ENCODE assay signal across 10 mouse cellular contexts in the genomic region with DNA sequence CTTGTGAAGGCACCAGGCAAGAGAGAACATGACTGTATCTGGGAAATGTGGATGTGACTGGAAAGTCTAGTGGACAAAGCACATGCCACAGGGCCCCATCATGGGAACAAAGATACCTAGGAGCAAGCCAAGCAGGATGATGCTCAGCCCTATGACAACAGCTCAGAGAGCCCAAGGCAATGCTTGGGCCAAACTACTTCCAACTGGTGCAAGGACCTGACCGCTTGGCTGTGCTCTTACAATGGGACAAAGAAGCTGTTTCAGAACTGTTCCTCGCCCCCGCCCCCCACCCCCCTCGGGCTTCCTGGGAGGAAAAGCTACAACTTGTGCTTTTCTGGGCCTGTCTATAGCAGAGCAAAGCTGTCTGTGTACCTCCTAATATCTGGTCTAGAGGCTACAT. TPM values are rescaled to one million over a fixed set of nuclear protein-coding genes. Genes with fewer than 3 reads are reported as not detected.
A peak's percentile ranks its signal among the peaks of the same experiment; 100 is the strongest.
DNase-seq lines count a peak whose midpoint lies in the region; ATAC-seq and TF ChIP-seq lines count a peak whose summit lies in the region.
"Had no signal": no experiment of that assay in that cellular context is flagged by ENCODE, and none has a peak within 500 bp of the region (broad histone marks: within the 10 kb centered on the region; RNA-seq: fewer than 3 reads in every experiment).

No protein-coding gene starts in this region.

- WGBS in cerebellum, adult 2 months = 63% methylated on average over 4 of the region's 4 CpGs
- WGBS in kidney, embryonic 16.5 days = 70% methylated on average over 4 of the region's 4 CpGs
- 80% methylated on average over 4 of the region's 4 CpGs for WGBS in intestine, embryonic 16.5 days

- no peak for DNase-seq in cerebellum, adult 2 months
- no peak for DNase-seq in cerebellum, adult 11 months
- no peak for DNase-seq in kidney, adult 9 months
- DNase-seq in ZHBTc4 (ENCODE audit: low read depth, low spot score) = peak; percentile 78
- DNase-seq in left cerebral cortex, postnatal 36 days (ENCODE audit: low spot score in 2 of 2) = no peak
- no peak for DNase-seq in thymus, adult 18-20 months
- DNase-seq: liver, embryonic 13.5 days had no signal

- no peaks in the 10 kb centered on the region for H3K9me3 ChIP-seq in kidney, embryonic 16.5 days (ENCODE audit: low read length)
- no peaks in the 10 kb centered on the region for H3K9me3 ChIP-seq in intestine, embryonic 16.5 days (ENCODE audit: control insufficient read depth, low read length)
- H3K9me3 ChIP-seq: liver, embryonic 13.5 days had no signal

- H3K4me3 ChIP-seq in cerebellum, adult 2 months (replicated peaks; ENCODE audit: insufficient read depth, low read depth, low read length) = no peak overlapping the region
- H3K4me3 ChIP-seq in kidney, embryonic 16.5 days (ENCODE audit: low read length) = no peak overlapping the region
- no peak overlapping the region for H3K4me3 ChIP-seq in intestine, embryonic 16.5 days (ENCODE audit: low read length)
- H3K4me3 ChIP-seq: liver, embryonic 13.5 days; myocyte had no signal

- H3K36me3 ChIP-seq in kidney, embryonic 16.5 days (ENCODE audit: insufficient read depth, low read length) = 0 out of 2 replicates have a peak, but pooled peaks cover 13% of the 10 kb centered on the region
- H3K36me3 ChIP-seq in intestine, embryonic 16.5 days (ENCODE audit: control insufficient read depth, insufficient read depth, low read length) = peaks cover 2% of the 10 kb centered on the region; the same call in 1 of the 2 replicates

- no peak for TF ChIP-seq POLR2A in cerebellum, adult 2 months (IDR thresholded peaks at IDR 0.05; ENCODE audit: borderline replicate concordance, insufficient read depth, low read length)

- H3K9ac ChIP-seq in kidney, embryonic 16.5 days (replicated peaks; ENCODE audit: low read length) = no peak overlapping the region
- H3K9ac ChIP-seq in intestine, embryonic 16.5 days (ENCODE audit: low read depth, low read length) = no peak overlapping the region

- no peak for TF ChIP-seq CTCF in cerebellum, adult 2 months (IDR thresholded peaks at IDR 0.05; ENCODE audit: borderline replicate concordance, insufficient read depth, low read depth, low read length)

- no peak overlapping the region for H3K4me2 ChIP-seq in kidney, embryonic 16.5 days (replicated peaks; ENCODE audit: low read depth, low read length)
- H3K4me2 ChIP-seq in intestine, embryonic 16.5 days (ENCODE audit: low read depth, low read length) = no peak overlapping the region
- H3K4me2 ChIP-seq: liver, embryonic 13.5 days had no signal

- peaks cover 29% of the 10 kb centered on the region for H3K4me1 ChIP-seq in cerebellum, adult 2 months (ENCODE audit: control insufficient read depth, insufficient read depth, low read length)
- peaks cover 77% of the 10 kb centered on the region for H3K4me1 ChIP-seq in kidney, embryonic 16.5 days (ENCODE audit: insufficient read depth, low read length)
- peaks cover 81% of the 10 kb centered on the region for H3K4me1 ChIP-seq in intestine, embryonic 16.5 days (ENCODE audit: control insufficient read depth, insufficient read depth, low read length)

- intact Hi-C loops in left cerebral cortex, postnatal 36 days (cut with DNase I) = no loop called here

- H3K27me3 ChIP-seq in cerebellum, adult 2 months (ENCODE audit: control insufficient read depth, insufficient read depth, low read length) = no peaks in the 10 kb centered on the region
- no peaks in the 10 kb centered on the region for H3K27me3 ChIP-seq in kidney, embryonic 16.5 days (ENCODE audit: insufficient read depth, low read length)
- no peaks in the 10 kb centered on the region for H3K27me3 ChIP-seq in intestine, embryonic 16.5 days (replicated peaks; ENCODE audit: control insufficient read depth, insufficient read depth, low read length)
- H3K27me3 ChIP-seq: liver, embryonic 13.5 days had no signal

- peak overlapping the region; percentile 12; the same call in 1 of the 2 replicates for H3K27ac ChIP-seq in cerebellum, adult 2 months (ENCODE audit: insufficient read depth, low read length)
- H3K27ac ChIP-seq in kidney, embryonic 16.5 days (ENCODE audit: low read length) = peak overlapping the region; percentile 89
- H3K27ac ChIP-seq in intestine, embryonic 16.5 days (ENCODE audit: low read length) = peak overlapping the region; percentile 49

- ATAC-seq in kidney, embryonic 16.5 days (ENCODE audit: low FRiP score, low TSS enrichment) = no peak
- ATAC-seq in intestine, embryonic 16.5 days = no peak

RNA-seq across cellular contexts. Expression of a gene that starts 23.5 kb away (rescaled TPM):
- 129 and 135 TPM in 2 replicates for polyA plus RNA-seq in cerebellum, adult 2 months (2012; rRNA removed)
- polyA plus RNA-seq in kidney, embryonic 16.5 days (2015; fragmentation: Nextera tagmentation; extraction: Ambion mirVana) = 360 and 374 TPM in 2 replicates
- 402 and 447 TPM in 2 replicates for polyA plus RNA-seq in intestine, embryonic 16.5 days (2015; fragmentation: Nextera tagmentation; extraction: Ambion mirVana)
- total RNA-seq in left cerebral cortex, postnatal 36 days (2021) = 100 to 1,000 TPM; 180 to 203 TPM

RNA-seq across cellular contexts. Expression of a gene that starts 43.0 kb away (rescaled TPM):
- polyA plus RNA-seq in cerebellum, adult 2 months (2012; rRNA removed) = 322 and 331 TPM in 2 replicates
- polyA plus RNA-seq in kidney, embryonic 16.5 days (2015; fragmentation: Nextera tagmentation; extraction: Ambion mirVana) = 406 and 407 TPM in 2 replicates
- 355 and 362 TPM in 2 replicates for polyA plus RNA-seq in intestine, embryonic 16.5 days (2015; fragmentation: Nextera tagmentation; extraction: Ambion mirVana)
- 100 to 1,000 TPM; 169 to 194 TPM for total RNA-seq in left cerebral cortex, postnatal 36 days (2021)

RNA-seq across cellular contexts. Expression of a gene that starts 43.2 kb away (rescaled TPM):
- 1.2 and 1.3 TPM in 2 replicates for polyA plus RNA-seq in cerebellum, adult 2 months (2012; rRNA removed)
- polyA plus RNA-seq in kidney, embryonic 16.5 days (2015; fragmentation: Nextera tagmentation; extraction: Ambion mirVana) = 9.7 and 10.1 TPM in 2 replicates
- polyA plus RNA-seq in intestine, embryonic 16.5 days (2015; fragmentation: Nextera tagmentation; extraction: Ambion mirVana) = 6.9 and 7.3 TPM in 2 replicates
- 1 to 10 TPM; 1.6 to 1.9 TPM for total RNA-seq in left cerebral cortex, postnatal 36 days (2021)

RNA-seq across cellular contexts. Expression of a gene that starts 57.4 kb away (rescaled TPM):
- polyA plus RNA-seq in cerebellum, adult 2 months (2012; rRNA removed) = 0.41 and 0.46 TPM in 2 replicates
- 0.59 and 0.74 TPM in 2 replicates for polyA plus RNA-seq in kidney, embryonic 16.5 days (2015; fragmentation: Nextera tagmentation; extraction: Ambion mirVana)
- polyA plus RNA-seq in intestine, embryonic 16.5 days (2015; fragmentation: Nextera tagmentation; extraction: Ambion mirVana) = 0.29 and 0.39 TPM in 2 replicates
- total RNA-seq in left cerebral cortex, postnatal 36 days (2021) = 1 to 10 TPM in 1 of 2 experiments, under 1 TPM in 1; 0.72 to 1.4 TPM

Comparison
In these comparisons a context has a peak if more than half of its experiments do, and no peak if none do; other contexts are left out.
1. H3K27ac ChIP-seq: peak in every context shown above with its lines; median percentile 89 in kidney, embryonic 16.5 days; 49 in intestine, embryonic 16.5 days; 12 in cerebellum, adult 2 months.